Mouse (Mus musculus): ENCODE measurements around the gene Olfr218. TPM values are rescaled to one million over a fixed set of nuclear protein-coding genes. Genes with fewer than 3 reads are reported as not detected.
"Not testable (repeated sequence)": the region's sequence is repeated elsewhere in the genome, so short reads cannot be mapped to it uniquely, and the experiment has no call there.

The Olfr218 gene
- total RNA-seq (2017), result not detected in 2 replicates

- no peak for ATAC-seq (replicated peaks in 1 of 2; ENCODE audit: insufficient read depth in 1 of 2, low FRiP score in 2 of 2, low TSS enrichment in 1 of 2, low read depth in 1 of 2, poor library complexity in 2 of 2, severe bottlenecking in 2 of 2)
Measured at GRCm38 (mm10) chr1:173197508-173197907, at the start of gene Olfr218. Gene Olfr218, plus strand, starts transcription at chr1:173197808.

- ATAC-seq (replicated peaks in 1 of 2; ENCODE audit: insufficient read depth in 1 of 2, low FRiP score in 2 of 2, low TSS enrichment in 1 of 2, low read depth in 1 of 2, poor library complexity in 2 of 2, severe bottlenecking in 2 of 2), result no peak
Measured at GRCm38 (mm10) chr1:173174154-173174842, 23.3 kb upstream of the Olfr218 start.

GRCm38 (mm10) chr1:173190540-173190939 lies 7.1 kb upstream of the Olfr218 start, which contains the start of gene Olfr1406:
Gene Olfr1406, minus strand, starts transcription at chr1:173190640.
- ATAC-seq (replicated peaks in 1 of 2; ENCODE audit: insufficient read depth in 1 of 2, low FRiP score in 2 of 2, low TSS enrichment in 1 of 2, low read depth in 1 of 2, poor library complexity in 2 of 2, severe bottlenecking in 2 of 2), result no peak

- ATAC-seq (replicated peaks in 1 of 2; ENCODE audit: insufficient read depth in 1 of 2, low FRiP score in 2 of 2, low TSS enrichment in 1 of 2, low read depth in 1 of 2, poor library complexity in 2 of 2, severe bottlenecking in 2 of 2), result no peak
Measured at GRCm38 (mm10) chr1:173192059-173192458, 5.5 kb upstream of the Olfr218 start.

- ATAC-seq (replicated peaks in 1 of 2; ENCODE audit: insufficient read depth in 1 of 2, low FRiP score in 2 of 2, low TSS enrichment in 1 of 2, low read depth in 1 of 2, poor library complexity in 2 of 2, severe bottlenecking in 2 of 2), result no peak
Measured at GRCm38 (mm10) chr1:173196359-173196758, 1.2 kb upstream of the Olfr218 start.

GRCm38 (mm10) chr1:173212092-173212491 lies 14.5 kb downstream of the Olfr218 start, which contains the start of gene Olfr1404:
Gene Olfr1404, plus strand, starts transcription at chr1:173212392.
- no peak for ATAC-seq (replicated peaks in 1 of 2; ENCODE audit: insufficient read depth in 1 of 2, low FRiP score in 2 of 2, low TSS enrichment in 1 of 2, low read depth in 1 of 2, poor library complexity in 2 of 2, severe bottlenecking in 2 of 2)

GRCm38 (mm10) chr1:173216481-173216880 lies 18.9 kb downstream of the Olfr218 start:
- ATAC-seq (replicated peaks in 1 of 2; ENCODE audit: insufficient read depth in 1 of 2, low FRiP score in 2 of 2, low TSS enrichment in 1 of 2, low read depth in 1 of 2, poor library complexity in 2 of 2, severe bottlenecking in 2 of 2), result no peak

- ATAC-seq (replicated peaks in 1 of 2; ENCODE audit: insufficient read depth in 1 of 2, low FRiP score in 2 of 2, low TSS enrichment in 1 of 2, low read depth in 1 of 2, poor library complexity in 2 of 2, severe bottlenecking in 2 of 2), result no peak
Measured at GRCm38 (mm10) chr1:173227081-173227480, 29.5 kb downstream of the Olfr218 start, which contains the start of gene Fcer1a. Gene Fcer1a, minus strand, starts transcription at chr1:173227214.

GRCm38 (mm10) chr1:173237004-173237403 lies 39.4 kb downstream of the Olfr218 start:
- not testable (repeated sequence) for ATAC-seq (replicated peaks in 1 of 2; ENCODE audit: insufficient read depth in 1 of 2, low FRiP score in 2 of 2, low TSS enrichment in 1 of 2, low read depth in 1 of 2, poor library complexity in 2 of 2, severe bottlenecking in 2 of 2)

GRCm38 (mm10) chr1:173249888-173250287 lies 52.3 kb downstream of the Olfr218 start:
- no peak for ATAC-seq (replicated peaks in 1 of 2; ENCODE audit: insufficient read depth in 1 of 2, low FRiP score in 2 of 2, low TSS enrichment in 1 of 2, low read depth in 1 of 2, poor library complexity in 2 of 2, severe bottlenecking in 2 of 2)

Other genes starting within 250 kb of the Olfr218 start
- gene Olfr16, start 247.4 kb upstream of the Olfr218 start, total RNA-seq (2017), result not detected in 2 replicates
- not detected in 2 replicates for gene Olfr1408, start 60.4 kb upstream of the Olfr218 start, total RNA-seq (2017)
- gene Olfr1406, start 7.2 kb upstream of the Olfr218 start, total RNA-seq (2017), result not detected in 2 replicates
- not detected in 2 replicates for gene Olfr1404, start 14.6 kb downstream of the Olfr218 start, total RNA-seq (2017)
- 3.2 and 11.5 TPM in 2 replicates for gene Fcer1a, start 29.4 kb downstream of the Olfr218 start, total RNA-seq (2017)
- not detected in 2 replicates for gene Olfr418, start 68.2 kb downstream of the Olfr218 start, total RNA-seq (2017)
- gene Mptx2, start 80.0 kb downstream of the Olfr218 start, total RNA-seq (2017), result not detected in 2 replicates
- gene Ackr1, start 135.9 kb downstream of the Olfr218 start, total RNA-seq (2017), result not detected in 2 replicates
- 76.8 and 118 TPM in 2 replicates for gene Aim2, start 153.1 kb downstream of the Olfr218 start, total RNA-seq (2017)
- gene Cadm3, start 169.9 kb downstream of the Olfr218 start, total RNA-seq (2017), result 1.8 TPM in 1 of 2 replicates, not detected in the other